ENCODE assay signal across 11 mouse cellular contexts in genomic region chr19:53058726-53059334, GRCm38 (mm10). TPM values are rescaled to one million over a fixed set of nuclear protein-coding genes. Genes with fewer than 3 reads are reported as not detected.
DNase-seq lines count a peak whose midpoint lies in the region; ATAC-seq and TF ChIP-seq lines count a peak whose summit lies in the region.
"Had no signal": no experiment of that assay in that cellular context is flagged by ENCODE, and none has a peak within 500 bp of the region (broad histone marks: within the 10 kb centered on the region; RNA-seq: fewer than 3 reads in every experiment).

No protein-coding gene starts in this region.

- H3K27ac ChIP-seq in heart, embryonic 10.5 days, result peak overlapping the region; percentile 56
- peak overlapping the region; percentile 32 for H3K27ac ChIP-seq in testis, adult 2 months (ENCODE audit: control insufficient read depth, insufficient read depth, low read depth, low read length)
- no peak overlapping the region for H3K27ac ChIP-seq in forebrain, embryonic 16.5 days (ENCODE audit: low read length)
- H3K27ac ChIP-seq: midbrain, embryonic 15.5 days had no signal

- H3K9me3 ChIP-seq in heart, embryonic 10.5 days, result no peaks in the 10 kb centered on the region
- H3K9me3 ChIP-seq in forebrain, embryonic 16.5 days (ENCODE audit: control insufficient read depth, low read length), result no peaks in the 10 kb centered on the region
- H3K9me3 ChIP-seq: midbrain, embryonic 15.5 days had no signal

- no peak for TF ChIP-seq CTCF in testis, adult 2 months (IDR thresholded peaks at IDR 0.05; ENCODE audit: control insufficient read depth, insufficient read depth, insufficient replicate concordance, low read depth, low read length)

- no peak for DNase-seq in heart, embryonic 10.5 days (ENCODE audit: low spot score)
- DNase-seq in heart, adult 8-10 months (ENCODE audit: low spot score), result no peak
- DNase-seq in testis, postnatal 10 days (ENCODE audit: low spot score), result no peak
- peak; percentile 79 for DNase-seq in liver
- no peak for DNase-seq in left cerebral cortex, adult 8-10 months (ENCODE audit: low spot score in 2 of 2)
- DNase-seq in adrenal gland, postnatal 25 days, result no peak
- DNase-seq: kidney, adult 9 months; left cerebral cortex, postnatal 4 days had no signal

- no peak overlapping the region for H3K4me2 ChIP-seq in forebrain, embryonic 16.5 days (ENCODE audit: low read length)
- H3K4me2 ChIP-seq: midbrain, embryonic 15.5 days had no signal

- peaks cover 11% of the 10 kb centered on the region for H3K4me1 ChIP-seq in heart, embryonic 10.5 days
- peaks cover 7% of the 10 kb centered on the region for H3K4me1 ChIP-seq in testis, adult 2 months (ENCODE audit: control insufficient read depth, insufficient read depth, low read length)
- H3K4me1 ChIP-seq in forebrain, embryonic 16.5 days (replicated peaks; ENCODE audit: control insufficient read depth, insufficient read depth, low read length), result no peaks in the 10 kb centered on the region
- H3K4me1 ChIP-seq: midbrain, embryonic 15.5 days had no signal

- H3K36me3 ChIP-seq in heart, embryonic 10.5 days, result no peaks in the 10 kb centered on the region
- no peaks in the 10 kb centered on the region for H3K36me3 ChIP-seq in testis, adult 2 months (ENCODE audit: control insufficient read depth, insufficient read depth, low read length)
- no peaks in the 10 kb centered on the region for H3K36me3 ChIP-seq in forebrain, embryonic 16.5 days (ENCODE audit: control insufficient read depth, insufficient read depth)
- H3K36me3 ChIP-seq: midbrain, embryonic 15.5 days had no signal

- no peak for TF ChIP-seq POLR2A in testis, adult 2 months (IDR thresholded peaks at IDR 0.05; ENCODE audit: control insufficient read depth, low read depth, low read length)

- WGBS in heart, embryonic 10.5 days, result 54% methylated on average over 8 of the region's 8 CpGs
- WGBS in forebrain, embryonic 16.5 days, result 97% methylated on average over 8 of the region's 8 CpGs

- H3K4me3 ChIP-seq in heart, embryonic 10.5 days, result no peak overlapping the region
- H3K4me3 ChIP-seq in testis, adult 2 months (ENCODE audit: control insufficient read depth, low read depth, low read length), result no peak overlapping the region
- H3K4me3 ChIP-seq in forebrain, embryonic 16.5 days (replicated peaks; ENCODE audit: low read length), result no peak overlapping the region
- H3K4me3 ChIP-seq: midbrain, embryonic 15.5 days had no signal

- H3K9ac ChIP-seq in forebrain, embryonic 16.5 days (replicated peaks; ENCODE audit: low read depth, low read length), result no peak overlapping the region
- H3K9ac ChIP-seq: midbrain, embryonic 15.5 days had no signal

- no peak for ATAC-seq in forebrain, embryonic 16.5 days
- ATAC-seq: midbrain, embryonic 15.5 days had no signal

- H3K27me3 ChIP-seq in heart, embryonic 10.5 days (ENCODE audit: insufficient read depth, poor library complexity, severe bottlenecking), result no peaks in the 10 kb centered on the region
- H3K27me3 ChIP-seq in testis, adult 2 months (ENCODE audit: control insufficient read depth, insufficient read depth, low read length), result no peaks in the 10 kb centered on the region
- no peaks in the 10 kb centered on the region for H3K27me3 ChIP-seq in forebrain, embryonic 16.5 days (replicated peaks; ENCODE audit: control insufficient read depth, insufficient read depth, low read length)
- H3K27me3 ChIP-seq: midbrain, embryonic 15.5 days had no signal

RNA-seq across cellular contexts. Expression of gene Xpnpep1, which starts 18.8 kb away (rescaled TPM):
- 193 and 211 TPM in 2 replicates for polyA plus RNA-seq in heart, embryonic 10.5 days (2016; fragmentation: Nextera tagmentation; extraction: Ambion mirVana)
- 10 to 100 TPM; 52.4 to 81.0 (median 72.0) TPM for total RNA-seq in heart, adult 8-10 months (2022)
- polyA plus RNA-seq in testis, adult 2 months (2012; rRNA removed), result 138 and 141 TPM in 2 replicates
- 10 to 100 TPM; 59.6 to 74.9 (median 68.6) TPM for total RNA-seq in left cerebral cortex, adult 8-10 months (2022)
- polyA plus RNA-seq in forebrain, embryonic 16.5 days (2015; fragmentation: Nextera tagmentation; extraction: Ambion mirVana), result 132 and 140 TPM in 2 replicates
- total RNA-seq in adrenal gland, postnatal 25 days (2021), result 85.6 and 98.2 TPM in 2 replicates
